Mouse (Mus musculus) Patski (cell line): ENCODE data around the gene Cmklr1. TPM values are rescaled to one million over a fixed set of nuclear protein-coding genes. Genes with fewer than 3 reads are reported as not detected.

Experiments used
- ATAC-seq: fragments of 100-300 bp; one replicate; pipeline ENCODE4 v1.8.0; 2021
- CTCF ChIA-PET: fragments of 350-600 bp; sonication (Branson Sonifier 250); formaldehyde crosslinking; loops from one replicate; lab custom pipeline; 2022; ENCODE audit warnings: inconsistent platforms; lab: Charles Lee
- POLR2A ChIA-PET: fragments of 350-600 bp; sonication (Branson Sonifier 250); formaldehyde crosslinking; loops from one replicate; lab custom pipeline; 2022; ENCODE audit warnings: antibody characterized with exemption, inconsistent platforms; lab: Charles Lee
- DNase-seq: peaks from one replicate; pipeline ENCODE4 v3.0.0-alpha.2; 2011; ENCODE audit warnings: low read depth, low spot score
- H3K27me3 ChIP-seq: fragments of 371-371 bp; one replicate; pipeline ENCODE4 v1.5.1; 2021
- CTCF ChIP-seq: fragments of 100-300 bp; IDR thresholded peaks from one replicate; pipeline ENCODE4 v1.5.1; 2021
- in situ Hi-C: fragments of 300-500 bp; cut with MboI; formaldehyde crosslinking; loops from 3 replicates; pipeline ENCODE4 v1.11.1; 2018; ENCODE audit warnings: low pct_unique_long_range_greater_than_20kb, mixed read lengths
- polyA plus RNA-seq: library from polyadenylated mRNA; unstranded; gene quantifications from one replicate; pipeline ENCODE4 v1.2.3, GENCODE M21; 2021

Gene Cmklr1
- polyA plus RNA-seq, 1 experiment from 2014 or later = not detected

- no peak for DNase-seq
- no peaks in the 10 kb centered on the region for H3K27me3 ChIP-seq
- ChIA-PET CTCF (interaction anchor here (0.9 kb wide), 1 partner anchor 15 kb away, joined by 3 read pairs; no protein-coding TSS in a partner anchor), POLR2A (no interaction called here)
- ATAC-seq = no peak
- TF ChIP-seq CTCF = no peak
- in situ Hi-C loops = no loop called here
Observed at GRCm38 (mm10) chr5:113620999-113621398, 29.2 kb downstream of the Cmklr1 start.

DNA sequence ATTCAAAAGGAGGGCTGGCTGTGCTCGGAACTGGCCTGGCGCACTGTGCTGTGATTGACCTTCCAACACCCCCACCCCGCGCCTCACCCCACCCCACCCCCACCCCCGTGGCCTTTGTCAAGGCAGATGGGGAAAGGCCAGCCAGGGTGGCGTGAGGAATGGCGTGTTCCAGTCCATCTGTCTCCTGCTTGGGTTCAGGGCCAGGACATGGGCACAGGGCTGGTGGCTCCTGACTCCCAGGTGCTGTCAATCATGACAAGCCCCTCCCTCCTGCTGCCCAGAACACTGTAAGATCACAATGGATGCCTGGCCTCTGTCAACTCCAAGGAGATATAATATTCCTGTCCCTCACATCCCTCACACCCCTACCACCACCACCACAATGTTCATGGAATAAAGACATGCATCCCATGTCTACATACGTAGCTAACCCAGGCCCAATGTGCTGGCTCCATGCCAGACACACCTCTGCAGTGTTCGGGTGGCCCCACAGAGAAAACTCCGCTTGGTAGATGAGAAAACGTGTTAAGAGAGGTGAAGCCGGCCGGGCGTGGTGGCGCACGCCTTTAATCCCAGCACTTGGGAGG, 30.0 kb downstream of the Cmklr1 start:
- TF ChIP-seq CTCF = no peak
- in situ Hi-C loops = no loop called here
- CTCF ChIA-PET = interaction anchor here (0.9 kb wide), 1 partner anchor 15 kb away, joined by 3 read pairs; no protein-coding TSS in a partner anchor
- ATAC-seq (no peak), DNase-seq (no peak)
- POLR2A ChIA-PET = no interaction called here
- H3K27me3 ChIP-seq = no peaks in the 10 kb centered on the region

- DNase-seq (no peak), ATAC-seq (no peak)
- POLR2A ChIA-PET = no interaction called here
- TF ChIP-seq CTCF = no peak
- in situ Hi-C loops = no loop called here
- no peaks in the 10 kb centered on the region for H3K27me3 ChIP-seq
- CTCF ChIA-PET = no interaction called here
Observed at GRCm38 (mm10) chr5:113619151-113619550, 31.1 kb downstream of the Cmklr1 start.

GRCm38 (mm10) chr5:113618716-113619115, 31.5 kb downstream of the Cmklr1 start:
- POLR2A ChIA-PET = no interaction called here
- no peaks in the 10 kb centered on the region for H3K27me3 ChIP-seq
- no peak for TF ChIP-seq CTCF
- CTCF ChIA-PET = no interaction called here
- ATAC-seq (no peak), DNase-seq (no peak)
- in situ Hi-C loops = no loop called here

- TF ChIP-seq CTCF = no peak
- ChIA-PET CTCF (no interaction called here), POLR2A (no interaction called here)
- no peaks in the 10 kb centered on the region for H3K27me3 ChIP-seq
- no peak for ATAC-seq
- in situ Hi-C loops = no loop called here
- DNase-seq = no peak
Observed at GRCm38 (mm10) chr5:113611771-113612233, 38.4 kb downstream of the Cmklr1 start.

DNA sequence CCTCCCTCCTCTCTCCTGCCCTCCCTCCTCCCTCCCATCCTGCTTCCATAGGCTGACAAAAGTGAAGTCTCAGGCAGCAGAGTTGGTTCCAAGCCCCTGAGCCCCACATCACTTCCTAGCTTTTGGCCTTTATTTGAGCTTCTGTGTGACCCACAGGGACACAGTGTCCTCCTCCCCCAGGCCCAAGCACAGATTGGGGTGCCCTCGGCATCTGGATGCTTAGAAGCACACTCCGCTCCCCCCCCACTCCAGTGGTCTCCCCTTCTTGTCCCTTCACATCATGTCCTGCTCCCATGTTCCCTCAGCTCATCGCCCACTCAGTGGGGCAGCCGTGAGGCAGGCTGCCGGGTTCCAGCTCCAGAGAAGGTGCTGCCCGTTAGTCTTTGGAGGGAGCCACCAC, 39.1 kb downstream of the Cmklr1 start:
- in situ Hi-C loops = no loop called here
- POLR2A ChIA-PET = no interaction called here
- DNase-seq = no peak

GRCm38 (mm10) chr5:113610490-113610889, 39.7 kb downstream of the Cmklr1 start:
- POLR2A ChIA-PET = no interaction called here

More for the DNA sequence above, 39.1 kb downstream of the Cmklr1 start:
- no peak for TF ChIP-seq CTCF
- H3K27me3 ChIP-seq = no peaks in the 10 kb centered on the region
- ATAC-seq = no peak
- CTCF ChIA-PET = no interaction called here

GRCm38 (mm10) chr5:113609891-113610290, 40.3 kb downstream of the Cmklr1 start:
- CTCF ChIA-PET = no interaction called here
- no peak for TF ChIP-seq CTCF

More at GRCm38 (mm10) chr5:113610490-113610889, 39.7 kb downstream of the Cmklr1 start:
- DNase-seq = no peak
- no peak for ATAC-seq
- H3K27me3 ChIP-seq = no peaks in the 10 kb centered on the region
- no peak for TF ChIP-seq CTCF
- CTCF ChIA-PET = no interaction called here
- in situ Hi-C loops = no loop called here

GRCm38 (mm10) chr5:113608511-113608910, 41.7 kb downstream of the Cmklr1 start:
- TF ChIP-seq CTCF = no peak
- POLR2A ChIA-PET = no interaction called here
- in situ Hi-C loops = no loop called here
- no peak for DNase-seq
- CTCF ChIA-PET = no interaction called here
- ATAC-seq = no peak
- no peaks in the 10 kb centered on the region for H3K27me3 ChIP-seq

More at GRCm38 (mm10) chr5:113609891-113610290, 40.3 kb downstream of the Cmklr1 start:
- POLR2A ChIA-PET = no interaction called here
- H3K27me3 ChIP-seq = no peaks in the 10 kb centered on the region
- in situ Hi-C loops = no loop called here
- ATAC-seq (no peak), DNase-seq (no peak)

- POLR2A ChIA-PET = no interaction called here
- no peak for DNase-seq
- in situ Hi-C loops = no loop called here
Observed at GRCm38 (mm10) chr5:113607941-113608431, 42.2 kb downstream of the Cmklr1 start.

DNA sequence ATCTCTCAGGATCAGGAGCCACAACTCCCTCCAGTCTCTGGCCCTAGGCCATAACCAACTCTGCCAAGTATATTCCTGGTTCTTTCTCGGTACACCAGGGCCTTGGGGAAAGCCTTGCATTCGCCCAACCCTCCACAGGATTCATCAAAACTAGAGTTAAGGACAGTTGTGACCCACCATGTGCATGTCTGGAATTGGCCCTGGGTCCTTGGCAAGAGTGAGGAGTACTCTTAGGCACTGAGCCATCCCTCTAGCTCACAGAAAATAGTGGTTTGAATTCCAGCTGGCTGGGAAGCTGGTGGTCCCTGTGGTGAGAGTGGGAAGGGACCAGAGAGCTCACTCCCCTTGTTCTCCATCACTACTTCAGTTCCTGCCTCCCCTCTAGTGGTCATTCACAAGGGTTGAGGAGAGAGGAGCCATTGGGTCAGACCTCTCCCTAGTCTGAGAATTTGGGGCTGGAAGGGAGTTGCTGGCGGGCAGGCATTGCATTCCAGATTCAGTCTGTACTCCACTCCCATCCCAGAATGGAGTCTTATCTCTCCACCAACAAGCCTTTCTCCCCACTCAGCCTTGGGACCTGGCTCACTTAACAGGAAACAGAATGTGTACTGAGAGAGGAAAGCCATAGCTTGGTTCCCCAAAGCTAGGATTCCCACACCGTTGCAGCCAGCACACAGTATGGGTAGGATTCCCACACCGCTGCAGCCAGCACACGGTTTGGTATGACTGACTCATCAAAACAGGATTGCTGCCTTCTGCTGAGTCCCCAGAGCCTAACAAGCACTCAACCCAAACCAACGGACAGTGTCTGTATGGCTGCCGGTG, 43.1 kb downstream of the Cmklr1 start:
- no peaks in the 10 kb centered on the region for H3K27me3 ChIP-seq
- ChIA-PET CTCF (no interaction called here), POLR2A (no interaction called here)
- TF ChIP-seq CTCF = no peak
- ATAC-seq (no peak), DNase-seq (no peak)
- in situ Hi-C loops = no loop called here

More at GRCm38 (mm10) chr5:113607941-113608431, 42.2 kb downstream of the Cmklr1 start:
- no peak for ATAC-seq
- no peaks in the 10 kb centered on the region for H3K27me3 ChIP-seq
- no peak for TF ChIP-seq CTCF
- CTCF ChIA-PET = no interaction called here
